Mouse (Mus musculus): Measurements from ENCODE around the gene Gpsm1. TPM values are rescaled to one million over a fixed set of nuclear protein-coding genes. Genes with fewer than 3 reads are reported as not detected.

Gpsm1 gene
- polyA plus RNA-seq, 1 experiment from 2014 or later, result 74.1 TPM

GRCm38 (mm10) chr2:26323589-26324325 is 8.4 kb downstream of the Gpsm1 start:
- 90% methylated on average over 13 of the region's 13 CpGs for WGBS
- no peaks in the 10 kb centered on the region for H3K27me3 ChIP-seq
- H3K36me3 ChIP-seq, result peaks cover 84% of the 10 kb centered on the region
- H3K9ac ChIP-seq (replicated peaks), result no peak overlapping the region
- H3K4me2 ChIP-seq, result no peak overlapping the region
- no peak for ATAC-seq (ENCODE audit: insufficient number of reproducible peaks, insufficient read depth, low FRiP score, low TSS enrichment, low read depth)
- H3K27ac ChIP-seq, result no peak overlapping the region
- H3K9me3 ChIP-seq, result no peaks in the 10 kb centered on the region
- H3K4me1 ChIP-seq (replicated peaks), result peaks cover 5% of the 10 kb centered on the region
- H3K4me3 ChIP-seq (replicated peaks), result no peak overlapping the region

- no peaks in the 10 kb centered on the region for H3K27me3 ChIP-seq
- H3K27ac ChIP-seq, result no peak overlapping the region
- ATAC-seq (ENCODE audit: insufficient number of reproducible peaks, insufficient read depth, low FRiP score, low TSS enrichment, low read depth), result no peak
- H3K4me3 ChIP-seq (replicated peaks), result no peak overlapping the region
- no peak overlapping the region for H3K4me2 ChIP-seq
- no peaks in the 10 kb centered on the region for H3K4me1 ChIP-seq (replicated peaks)
- no peak overlapping the region for H3K9ac ChIP-seq (replicated peaks)
- peaks cover 86% of the 10 kb centered on the region for H3K36me3 ChIP-seq
- 79% methylated on average over 2 of the region's 2 CpGs for WGBS
- H3K9me3 ChIP-seq, result no peaks in the 10 kb centered on the region
These were observed 9.6 kb downstream of the Gpsm1 start for GRCm38 (mm10) chr2:26324917-26325316.

- H3K4me1 ChIP-seq (replicated peaks), result no peaks in the 10 kb centered on the region
- no peak overlapping the region for H3K4me2 ChIP-seq
- peak; percentile 73 for ATAC-seq (ENCODE audit: insufficient number of reproducible peaks, insufficient read depth, low FRiP score, low TSS enrichment, low read depth)
- H3K36me3 ChIP-seq, result peaks cover 87% of the 10 kb centered on the region
- no peak overlapping the region for H3K9ac ChIP-seq (replicated peaks)
- 68% methylated on average over 15 of the region's 15 CpGs for WGBS
- H3K4me3 ChIP-seq (replicated peaks), result no peak overlapping the region
- no peak overlapping the region; the same call in 1 of the 2 replicates for H3K27ac ChIP-seq
- no peaks in the 10 kb centered on the region for H3K9me3 ChIP-seq
- no peaks in the 10 kb centered on the region for H3K27me3 ChIP-seq
These were observed 10.3 kb downstream of the Gpsm1 start for GRCm38 (mm10) chr2:26325386-26326181.

- H3K4me1 ChIP-seq (replicated peaks), result no peaks in the 10 kb centered on the region
- no peak overlapping the region for H3K9ac ChIP-seq (replicated peaks)
- H3K27me3 ChIP-seq, result no peaks in the 10 kb centered on the region
- no peak overlapping the region for H3K27ac ChIP-seq
- H3K9me3 ChIP-seq, result no peaks in the 10 kb centered on the region
- H3K36me3 ChIP-seq, result peaks cover 96% of the 10 kb centered on the region
- H3K4me2 ChIP-seq, result no peak overlapping the region
- no peak overlapping the region for H3K4me3 ChIP-seq (replicated peaks)
- ATAC-seq (ENCODE audit: insufficient number of reproducible peaks, insufficient read depth, low FRiP score, low TSS enrichment, low read depth), result no peak
- 90% methylated on average over 4 of the region's 4 CpGs for WGBS
These were observed 12.5 kb downstream of the Gpsm1 start for GRCm38 (mm10) chr2:26327852-26328251.

- H3K27me3 ChIP-seq, result no peaks in the 10 kb centered on the region
- no peaks in the 10 kb centered on the region for H3K9me3 ChIP-seq
- H3K27ac ChIP-seq, result no peak overlapping the region
- no peak for ATAC-seq (ENCODE audit: insufficient number of reproducible peaks, insufficient read depth, low FRiP score, low TSS enrichment, low read depth)
- H3K4me2 ChIP-seq, result no peak overlapping the region
- no peak overlapping the region for H3K4me3 ChIP-seq (replicated peaks)
- 75% methylated on average over 8 of the region's 8 CpGs for WGBS
- H3K4me1 ChIP-seq (replicated peaks), result no peaks in the 10 kb centered on the region
- no peak overlapping the region for H3K9ac ChIP-seq (replicated peaks)
- H3K36me3 ChIP-seq, result peaks cover 83% of the 10 kb centered on the region
These were observed 14.1 kb downstream of the Gpsm1 start for GRCm38 (mm10) chr2:26329402-26329801.

GRCm38 (mm10) chr2:26330056-26330468 is 14.7 kb downstream of the Gpsm1 start:
- Histone ChIP-seq H3K27me3 (no peaks in the 10 kb centered on the region), H3K9me3 (no peaks in the 10 kb centered on the region), H3K9ac (replicated peaks) (no peak overlapping the region), H3K4me2 (no peak overlapping the region), H3K4me1 (replicated peaks) (no peaks in the 10 kb centered on the region), H3K36me3 (peaks cover 76% of the 10 kb centered on the region), H3K27ac (0 out of 2 replicates have a peak overlapping the region, but pooled peaks have one; percentile 2), H3K4me3 (replicated peaks) (no peak overlapping the region)
- WGBS, result 95% methylated on average over 4 of the region's 4 CpGs
- ATAC-seq (ENCODE audit: insufficient number of reproducible peaks, insufficient read depth, low FRiP score, low TSS enrichment, low read depth), result no peak

- no peaks in the 10 kb centered on the region for H3K9me3 ChIP-seq
- 0 out of 2 replicates have a peak overlapping the region, but pooled peaks have one; percentile 2 for H3K27ac ChIP-seq
- no peak overlapping the region for H3K9ac ChIP-seq (replicated peaks)
- no peak overlapping the region for H3K4me3 ChIP-seq (replicated peaks)
- no peak for ATAC-seq (ENCODE audit: insufficient number of reproducible peaks, insufficient read depth, low FRiP score, low TSS enrichment, low read depth)
- peaks cover 70% of the 10 kb centered on the region for H3K36me3 ChIP-seq
- H3K27me3 ChIP-seq, result no peaks in the 10 kb centered on the region
- H3K4me2 ChIP-seq, result no peak overlapping the region
- H3K4me1 ChIP-seq (replicated peaks), result no peaks in the 10 kb centered on the region
- 84% methylated on average over 6 of the region's 6 CpGs for WGBS
These were observed 15.4 kb downstream of the Gpsm1 start for GRCm38 (mm10) chr2:26330702-26331101.

GRCm38 (mm10) chr2:26338302-26339203 is 23.2 kb downstream of the Gpsm1 start:
- Histone ChIP-seq H3K9me3 (no peaks in the 10 kb centered on the region), H3K27ac (no peak overlapping the region), H3K4me1 (replicated peaks) (0 out of 2 replicates have a peak, but pooled peaks cover 5% of the 10 kb centered on the region), H3K36me3 (peaks cover 53% of the 10 kb centered on the region), H3K27me3 (no peaks in the 10 kb centered on the region), H3K9ac (replicated peaks) (no peak overlapping the region), H3K4me2 (no peak overlapping the region), H3K4me3 (replicated peaks) (no peak overlapping the region)
- 82% methylated on average over 9 of the region's 13 CpGs for WGBS
- ATAC-seq (ENCODE audit: insufficient number of reproducible peaks, insufficient read depth, low FRiP score, low TSS enrichment, low read depth), result no peak

GRCm38 (mm10) chr2:26339204-26339551 is 23.9 kb downstream of the Gpsm1 start:
- Histone ChIP-seq H3K4me2 (no peak overlapping the region), H3K4me3 (replicated peaks) (no peak overlapping the region), H3K9ac (replicated peaks) (no peak overlapping the region), H3K36me3 (peaks cover 59% of the 10 kb centered on the region), H3K27me3 (no peaks in the 10 kb centered on the region), H3K4me1 (replicated peaks) (0 out of 2 replicates have a peak, but pooled peaks cover 5% of the 10 kb centered on the region), H3K27ac (no peak overlapping the region), H3K9me3 (no peaks in the 10 kb centered on the region)
- no peak for ATAC-seq (ENCODE audit: insufficient number of reproducible peaks, insufficient read depth, low FRiP score, low TSS enrichment, low read depth)
- 93% methylated on average over 5 of the region's 5 CpGs for WGBS

GRCm38 (mm10) chr2:26341510-26341981 is 26.2 kb downstream of the Gpsm1 start:
- peak overlapping the region; percentile 53; the same call in 1 of the 2 replicates for H3K27ac ChIP-seq
- H3K36me3 ChIP-seq, result peaks cover 83% of the 10 kb centered on the region
- H3K4me1 ChIP-seq (replicated peaks), result 0 out of 2 replicates have a peak, but pooled peaks cover 5% of the 10 kb centered on the region
- no peak overlapping the region for H3K4me3 ChIP-seq (replicated peaks)
- H3K9me3 ChIP-seq, result no peaks in the 10 kb centered on the region
- 90% methylated on average over 2 of the region's 2 CpGs for WGBS
- no peak overlapping the region for H3K9ac ChIP-seq (replicated peaks)
- ATAC-seq (ENCODE audit: insufficient number of reproducible peaks, insufficient read depth, low FRiP score, low TSS enrichment, low read depth), result no peak
- no peaks in the 10 kb centered on the region for H3K27me3 ChIP-seq
- H3K4me2 ChIP-seq, result no peak overlapping the region

Data from limb, embryonic 12.5 days (tissue).